Mouse (Mus musculus): Measurements from ENCODE around the gene Dnajb12.

- TF ChIP-seq CTCF (IDR thresholded peaks at IDR 0.05; ENCODE audit: low read depth, low read length) (no peak), GATA1 (IDR thresholded peaks at IDR 0.05; ENCODE audit: borderline replicate concordance, low read length) (no peak), POLR2AphosphoS5 (IDR thresholded peaks at IDR 0.05; ENCODE audit: insufficient replicate concordance, low read depth, low read length) (no peak)
These were observed 10.8 kb downstream of the Dnajb12 start for GRCm38 (mm10) chr10:59889953-59890751.
